Mouse (Mus musculus) retina, postnatal 7 days (tissue): ENCODE measurements around the gene Leng9.

ENCODE experiments used
- DNase-seq: peaks from one replicate; pipeline ENCODE4 v3.0.0-alpha.2; 2012; ENCODE audit warnings: low read depth, low spot score

The Leng9 gene

DNA sequence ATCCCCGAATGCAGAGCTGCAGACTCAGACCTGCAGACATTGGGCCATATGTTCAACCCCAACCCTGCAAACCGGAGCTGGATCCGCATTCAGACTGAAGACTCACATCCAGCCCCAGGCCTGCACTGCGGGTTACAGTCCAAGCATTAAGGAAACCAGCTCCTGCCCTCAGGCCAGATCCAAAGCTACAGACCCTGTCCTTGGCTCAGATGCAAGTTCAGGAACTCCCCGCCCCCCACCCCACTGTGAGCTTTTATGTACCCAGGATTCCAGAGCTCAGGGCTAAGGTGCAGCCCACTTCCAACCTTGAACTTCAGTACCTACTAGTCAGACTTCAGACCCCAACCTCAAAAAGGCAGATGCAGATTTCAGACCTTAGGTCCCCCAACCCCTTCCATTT, 25.3 kb downstream of the Leng9 start:
- DNase-seq, result no peak

DNA sequence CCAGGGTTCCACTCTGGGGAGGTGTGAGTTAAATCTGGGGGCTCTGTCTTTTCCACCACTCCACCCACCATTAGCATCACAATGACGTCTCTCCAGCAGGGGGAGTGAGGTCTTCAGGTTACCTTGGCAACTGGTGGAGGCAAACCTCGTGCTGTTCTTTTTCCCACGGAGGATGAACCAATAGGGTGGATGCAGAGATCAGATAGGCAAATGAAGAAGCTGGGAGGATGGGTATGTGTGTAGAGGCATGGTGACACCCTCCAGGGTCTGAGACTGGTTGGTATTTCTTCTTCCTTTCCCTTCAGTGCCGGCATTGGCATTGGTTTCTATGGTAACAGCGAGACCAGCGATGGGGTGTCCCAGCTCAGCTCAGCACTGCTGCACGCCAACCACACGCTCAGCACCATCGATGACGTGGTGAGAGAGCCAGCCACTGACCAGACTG, 25.8 kb downstream of the Leng9 start:
- DNase-seq, result no peak

DNA sequence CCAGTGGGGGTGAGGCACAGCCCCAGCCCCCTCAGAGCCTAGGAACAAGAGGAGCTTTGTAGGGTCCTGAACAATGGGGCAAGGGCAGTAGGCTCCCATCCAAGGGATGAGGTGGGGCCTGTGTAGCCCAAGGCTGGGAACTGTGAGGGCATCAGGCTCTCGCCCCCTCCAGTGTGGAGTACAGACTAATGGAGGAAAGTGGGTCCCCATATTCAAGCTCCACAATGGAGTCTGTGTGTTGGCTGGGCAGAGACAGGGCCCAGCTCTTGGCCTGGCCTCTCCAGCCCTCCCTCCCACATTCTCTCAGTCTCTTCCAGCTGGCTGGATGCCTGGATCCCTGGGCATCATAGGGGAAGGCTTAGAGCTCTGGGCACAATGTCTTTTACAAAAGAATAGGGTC, 26.4 kb downstream of the Leng9 start:
- no peak for DNase-seq

DNA sequence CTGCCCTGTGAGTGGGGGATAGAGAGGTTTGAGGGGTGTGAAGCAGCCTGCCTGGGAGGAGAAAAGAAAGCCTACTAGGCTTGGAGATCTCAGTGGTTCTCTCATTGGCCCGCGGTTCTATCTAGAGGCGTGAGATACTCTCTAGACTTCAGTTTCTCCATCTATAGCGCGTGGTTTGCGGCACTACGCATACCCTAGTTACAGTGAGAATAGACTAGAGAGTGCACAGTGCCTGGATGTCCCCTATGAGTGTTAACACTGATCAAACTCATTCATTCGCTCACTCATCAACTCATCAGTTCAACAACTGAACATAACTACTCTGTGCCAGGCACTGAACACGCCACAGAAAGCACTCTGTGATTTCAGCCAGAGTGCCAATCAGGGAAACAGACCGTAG, 27.4 kb downstream of the Leng9 start:
- DNase-seq, result no peak

DNA sequence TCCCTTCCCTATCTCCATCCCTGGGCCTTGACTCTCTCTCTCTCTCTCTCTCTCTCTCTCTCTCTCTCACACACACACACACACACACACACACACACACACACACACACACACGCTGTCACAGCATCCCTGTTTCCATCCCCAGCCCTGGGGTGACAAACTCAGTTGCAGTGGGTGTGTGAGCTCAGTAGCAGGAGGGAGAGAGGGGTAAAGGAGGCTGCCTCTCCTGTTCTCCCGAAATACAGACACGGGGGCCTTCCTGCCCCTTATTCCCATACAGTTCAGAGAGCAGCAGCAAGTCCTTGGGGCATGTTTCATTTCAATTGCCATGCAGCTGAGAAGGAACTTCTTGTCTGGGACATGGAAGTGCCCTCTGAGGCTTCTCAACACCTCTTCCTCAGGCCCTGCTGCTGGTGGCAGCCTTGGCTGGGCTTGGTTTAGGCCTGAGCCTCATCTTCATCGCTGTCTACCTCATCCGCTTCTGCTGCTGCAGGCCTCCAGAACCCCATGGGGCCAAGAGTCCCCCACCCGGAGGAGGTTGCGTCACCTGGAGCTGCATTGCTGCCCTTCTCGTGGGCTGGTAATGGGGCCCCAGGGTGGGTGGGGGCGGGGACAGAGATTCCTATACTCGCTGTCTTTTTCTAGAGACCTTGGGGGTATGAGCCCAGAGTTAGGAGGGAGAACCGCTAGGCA, 28.0 kb downstream of the Leng9 start:
- DNase-seq, result no peak

DNA sequence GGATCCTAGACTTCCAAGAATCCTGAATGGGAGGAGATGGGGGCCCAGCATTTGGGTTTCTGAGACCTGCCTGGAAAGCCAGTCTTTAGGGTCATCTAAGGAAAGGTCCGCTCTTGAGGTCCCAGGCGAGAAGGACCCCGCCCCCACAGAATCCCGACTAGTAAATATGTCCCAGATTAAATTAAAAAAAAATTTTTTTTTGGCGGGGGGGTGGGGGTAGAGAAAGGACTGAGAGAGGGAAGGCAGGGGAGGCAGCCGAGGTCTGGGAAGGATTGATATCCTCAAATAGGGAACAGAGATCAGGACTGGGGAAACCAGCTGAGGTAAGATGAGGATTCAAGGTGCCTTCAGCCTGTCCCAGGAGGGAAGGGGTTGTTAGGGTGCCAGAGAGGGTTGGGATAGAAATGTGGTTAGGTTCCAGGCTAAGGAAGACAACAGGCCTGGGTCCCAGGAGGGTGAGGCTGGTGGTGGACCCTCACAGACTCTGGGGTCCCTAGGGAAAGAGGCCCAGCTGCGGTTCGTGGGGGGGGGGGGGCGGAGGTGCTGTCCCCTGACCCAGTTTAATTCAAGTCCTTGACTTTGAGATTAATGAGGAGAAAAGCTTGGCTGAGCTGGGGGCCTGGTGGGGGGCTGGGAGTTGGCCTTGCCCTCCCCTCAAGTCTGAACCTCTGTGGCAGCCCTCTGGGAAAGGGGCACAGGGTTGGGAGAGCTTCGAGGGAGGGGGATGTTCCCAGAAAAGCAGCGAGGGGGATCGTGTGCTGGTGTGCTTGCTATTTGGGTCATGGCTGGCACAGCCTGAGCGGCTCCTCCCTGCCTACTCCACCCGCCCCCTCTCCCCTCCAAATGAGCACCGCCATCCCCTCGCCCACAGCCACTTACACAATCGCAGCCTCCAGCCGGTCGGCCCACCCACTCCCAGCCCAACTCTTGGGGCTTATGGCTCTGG, 29.9 kb downstream of the Leng9 start:
- DNase-seq, result no peak

DNA sequence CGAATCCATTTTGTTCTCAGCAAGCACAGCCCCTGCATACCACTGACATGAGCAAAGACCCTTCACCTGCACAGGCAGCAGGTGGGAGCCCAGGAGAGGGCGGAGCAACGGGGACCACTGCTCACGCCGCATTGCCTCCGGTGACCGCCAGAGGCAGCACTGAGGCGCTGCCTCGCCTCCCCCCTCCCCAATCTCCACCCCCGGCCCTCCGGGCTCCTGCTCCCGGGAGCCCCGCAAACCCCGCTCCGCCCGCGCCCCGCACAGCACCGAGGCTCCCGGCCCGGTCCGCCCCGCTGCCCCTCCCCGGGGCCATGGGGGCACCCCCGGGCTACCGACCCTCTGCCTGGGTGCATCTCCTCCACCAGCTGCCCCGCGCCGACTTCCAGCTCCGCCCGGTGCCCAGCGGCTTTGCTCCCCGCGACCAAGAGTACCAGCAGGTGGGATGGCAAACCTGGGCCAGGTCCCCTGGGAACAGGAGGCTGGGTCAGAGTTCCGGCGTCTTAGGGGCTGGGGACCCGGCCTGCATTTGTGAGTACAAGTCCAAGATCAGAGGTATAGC, 30.8 kb downstream of the Leng9 start, which contains the start of gene Ttyh1:
TSS of gene Ttyh1 (plus strand) at position 65 of the 559 bp plus-strand sequence.
- no peak for DNase-seq

DNA sequence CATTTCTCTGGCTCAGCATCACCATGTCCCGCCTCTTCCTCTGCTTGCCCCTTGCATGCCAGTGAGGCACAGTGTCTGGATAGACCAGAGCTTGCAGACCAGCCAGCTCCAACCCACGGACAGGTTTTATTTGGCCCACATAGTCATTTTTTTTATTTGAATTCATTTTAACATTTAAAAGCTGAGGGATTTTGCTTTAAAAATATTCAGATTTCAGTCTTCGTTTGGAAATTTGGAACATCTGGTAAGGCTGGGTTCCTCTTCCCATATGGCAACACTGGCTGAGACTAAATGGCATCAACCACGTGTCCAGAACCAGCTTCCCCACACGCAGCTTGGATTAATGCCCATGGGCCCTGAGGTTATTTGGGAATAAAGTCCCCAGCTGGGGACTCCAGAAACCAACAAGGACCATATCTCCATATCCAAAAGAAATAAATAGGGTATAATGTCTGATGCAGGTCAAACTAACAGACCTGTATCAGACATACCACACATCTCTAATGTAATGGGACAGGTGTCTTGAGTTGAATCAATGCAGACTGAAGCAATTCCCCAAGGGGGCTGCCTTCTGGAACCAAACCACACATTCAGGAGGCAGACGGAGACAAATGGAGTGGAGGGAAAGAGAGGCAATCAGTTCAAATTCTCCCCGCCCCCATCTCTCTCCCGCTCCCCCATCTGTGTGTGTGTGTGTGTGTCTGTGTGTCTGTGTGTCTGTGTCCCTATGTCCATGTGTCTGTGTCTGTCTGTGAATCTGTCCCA, 32.9 kb downstream of the Leng9 start:
- DNase-seq, result no peak

DNA sequence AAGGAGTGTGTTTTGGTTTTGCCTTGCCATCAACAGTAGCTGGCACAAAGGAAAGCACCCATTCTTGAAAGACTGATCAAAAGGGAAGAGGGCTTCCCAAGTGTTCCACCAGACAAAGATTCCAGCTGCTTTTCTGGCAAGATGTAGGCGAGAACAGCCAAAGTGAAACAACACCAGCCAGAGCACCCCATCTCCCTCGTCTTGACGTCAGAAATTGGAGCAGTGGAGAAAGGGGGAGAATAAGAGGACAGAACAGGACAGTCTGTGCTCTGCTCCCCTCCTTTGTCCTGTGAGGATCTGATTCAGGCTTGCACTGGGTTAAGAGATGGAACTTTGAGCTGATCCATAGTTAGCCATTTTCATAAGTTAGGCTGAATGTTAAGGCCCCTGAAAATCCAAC, 38.4 kb downstream of the Leng9 start:
- DNase-seq, result no peak

DNA sequence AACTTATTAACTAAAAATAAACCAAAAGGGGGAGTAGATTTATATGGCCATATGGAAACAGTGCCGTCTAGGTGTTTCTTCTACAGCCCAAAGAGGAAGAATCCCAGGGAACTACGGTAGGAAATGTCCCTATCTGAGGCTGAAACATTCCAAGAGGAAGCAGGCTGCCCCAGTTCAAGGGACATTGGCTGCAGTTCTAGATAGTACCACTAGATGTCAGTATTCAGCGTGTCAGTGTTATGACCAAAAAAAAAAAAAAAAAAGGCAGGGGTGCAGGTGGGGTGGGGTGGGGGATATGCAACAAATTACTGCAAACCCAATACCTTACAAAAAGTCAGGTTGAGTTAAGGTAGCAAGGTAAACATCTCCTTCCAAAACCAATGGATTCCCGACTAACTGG, 46.8 kb downstream of the Leng9 start:
- peak; percentile 66 for DNase-seq

DNA sequence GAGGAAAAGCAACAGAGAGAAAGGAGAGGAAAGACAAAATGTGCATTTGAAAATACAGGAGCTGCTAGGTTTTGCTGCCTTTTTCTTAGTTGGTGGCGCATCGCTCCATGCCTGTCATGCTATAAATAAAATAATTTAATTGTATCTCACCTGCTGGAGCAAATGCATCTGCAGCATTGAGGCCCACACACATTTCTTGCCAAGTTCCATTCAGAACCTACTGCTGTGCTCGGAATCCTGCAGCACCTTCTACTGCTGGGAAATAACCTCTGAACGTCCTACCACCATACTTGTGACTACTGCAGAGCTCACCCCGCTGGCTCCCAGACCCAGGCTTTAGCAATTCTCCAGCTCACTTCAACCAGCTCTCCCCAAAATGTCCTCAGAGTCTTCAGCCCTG, 49.0 kb downstream of the Leng9 start:
- DNase-seq, result no peak

DNA sequence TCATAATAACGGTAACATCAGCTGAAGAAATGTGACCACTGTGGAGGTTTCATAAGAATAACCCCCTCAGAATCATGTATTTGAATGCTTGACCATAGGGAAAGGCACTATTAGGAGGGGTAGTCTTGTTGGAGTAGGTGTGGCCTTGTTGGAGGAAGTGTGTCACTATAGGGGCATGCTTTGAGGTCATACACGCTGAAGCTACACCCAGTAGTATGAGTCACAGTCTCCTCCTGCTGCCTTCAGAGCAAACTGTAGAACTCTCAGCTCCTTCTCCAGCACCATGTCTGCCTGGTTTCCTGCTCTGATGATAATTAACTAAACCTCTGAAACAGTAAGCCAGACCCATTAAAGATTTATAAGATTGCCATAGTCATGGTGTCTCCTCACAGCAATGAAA, 51.3 kb downstream of the Leng9 start:
- no peak for DNase-seq

DNA sequence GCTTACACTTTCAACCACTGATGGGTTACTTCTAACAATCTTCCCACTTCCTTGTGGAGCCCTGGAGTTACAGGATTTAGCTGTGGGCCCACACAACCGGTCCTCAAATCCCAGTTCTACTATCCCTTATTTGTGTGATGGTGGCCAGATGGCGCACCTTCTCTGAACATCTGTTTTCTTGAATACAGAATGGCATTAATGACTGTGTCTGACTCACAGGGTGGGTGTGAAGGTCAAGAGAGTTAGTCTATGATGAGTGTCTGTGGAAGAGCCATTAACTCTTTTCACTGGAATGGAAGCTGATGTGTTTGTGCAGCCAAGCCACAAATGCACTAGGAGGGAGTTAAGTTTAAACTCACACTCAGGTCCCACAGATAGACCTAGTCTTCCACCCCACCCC, 51.9 kb downstream of the Leng9 start:
- no peak for DNase-seq
